Mouse (Mus musculus) cerebellum, adult 9-11 months (tissue): ENCODE results near the gene Psma6.
"Not testable (repeated sequence)": the region's sequence is repeated elsewhere in the genome, so short reads cannot be mapped to it uniquely, and the experiment has no call there.

Experiments used
- DNase-seq: peaks from one replicate; pipeline ENCODE4 v3.0.0; 2022

The Psma6 gene

DNA sequence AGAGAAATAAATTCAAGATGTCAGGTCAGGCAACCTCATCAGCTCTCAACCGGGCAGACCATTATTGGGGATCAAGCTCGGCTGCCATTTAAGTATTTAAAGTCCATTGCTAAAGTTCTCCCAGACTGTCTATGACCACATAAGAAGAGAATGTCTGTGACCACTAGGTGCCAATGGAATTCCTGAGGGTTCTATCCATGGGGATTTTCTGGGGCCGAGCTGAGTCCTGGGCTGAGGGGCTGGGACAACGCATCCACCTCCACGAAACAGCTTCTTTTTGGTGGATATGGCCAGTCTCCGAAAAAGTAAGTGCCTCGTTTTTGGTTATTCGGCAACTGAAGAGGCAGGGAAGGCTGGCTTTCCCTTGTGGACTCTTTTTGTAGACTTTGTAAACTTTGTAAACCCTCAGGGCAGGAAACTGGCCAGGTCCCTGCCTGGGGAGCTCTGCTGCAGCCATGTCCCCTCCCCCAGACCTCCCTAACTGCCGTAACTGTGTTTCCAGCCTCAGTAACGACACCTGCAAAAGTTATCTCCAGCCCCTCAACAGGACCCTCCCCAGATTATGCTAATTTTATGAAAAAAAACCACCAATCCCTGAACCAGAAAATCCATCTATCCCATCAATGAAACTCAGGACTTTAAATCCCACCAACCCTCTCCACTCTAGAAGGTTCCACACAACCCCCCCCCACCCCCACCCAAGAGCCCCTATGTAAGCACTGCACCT is at the start of gene Psma6:
Gene Psma6 (plus strand): TSS at position 200 of the 727 bp plus-strand sequence.
- DNase-seq: no peak

DNA sequence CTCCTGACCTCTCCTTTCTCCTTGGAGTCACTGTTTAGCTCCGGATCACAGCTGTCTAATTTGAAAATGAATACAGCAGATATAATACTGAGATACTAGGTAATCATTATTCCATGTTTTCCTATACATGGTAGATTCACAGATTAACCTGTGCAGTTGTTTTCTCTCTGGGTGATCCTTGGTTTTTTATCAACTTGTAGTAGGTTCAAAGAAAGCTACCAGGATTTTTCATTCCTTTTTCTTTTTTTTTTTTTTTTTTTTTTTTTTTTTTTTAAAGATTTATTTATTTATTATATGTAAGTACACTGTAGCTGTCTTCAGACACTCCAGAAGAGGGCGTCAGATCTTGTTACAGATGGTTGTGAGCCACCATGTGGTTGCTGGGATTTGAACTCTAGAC is 45.5 kb upstream of the Psma6 start:
- DNase-seq: not testable (repeated sequence)

DNA sequence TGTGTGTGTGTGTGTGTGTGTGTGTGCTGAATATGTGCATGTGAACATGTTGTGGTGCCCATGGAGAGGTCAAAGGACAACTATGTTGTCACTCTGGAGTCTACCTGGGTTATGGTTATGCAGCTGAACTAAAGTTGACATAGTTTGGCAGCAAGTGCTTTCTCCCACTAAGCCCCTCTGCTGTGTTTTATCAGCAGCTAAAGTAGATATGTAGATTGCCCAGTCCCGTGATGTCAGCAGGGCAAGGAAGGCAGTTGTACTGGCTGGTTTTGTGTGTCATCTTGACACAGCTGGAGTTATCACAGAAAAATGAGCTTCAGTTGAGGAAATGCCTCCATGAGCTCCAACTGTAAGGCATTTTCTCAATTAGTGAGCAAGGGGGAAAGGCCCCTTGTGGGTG is 41.0 kb upstream of the Psma6 start:
- not testable (repeated sequence) for DNase-seq

DNA sequence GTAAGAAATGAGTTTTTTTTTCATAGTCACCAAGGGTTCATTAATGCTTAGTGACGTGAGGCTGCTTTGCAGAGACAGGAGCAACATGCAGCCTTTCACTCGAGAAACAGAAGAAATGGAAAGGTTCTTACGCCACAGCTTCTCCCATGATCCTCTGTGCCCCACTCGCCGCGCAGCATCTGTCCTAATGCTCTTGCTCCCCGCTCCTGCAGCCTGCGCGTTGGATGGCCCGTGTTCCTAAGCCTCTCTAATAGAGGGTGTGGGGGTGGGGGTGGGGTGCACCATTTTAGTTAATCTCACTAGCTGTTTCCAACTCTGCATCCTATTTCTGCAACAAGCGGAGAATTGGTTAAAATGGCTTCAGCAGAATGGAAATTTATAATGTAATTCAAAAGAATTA is 40.0 kb upstream of the Psma6 start:
- no peak for DNase-seq

DNA sequence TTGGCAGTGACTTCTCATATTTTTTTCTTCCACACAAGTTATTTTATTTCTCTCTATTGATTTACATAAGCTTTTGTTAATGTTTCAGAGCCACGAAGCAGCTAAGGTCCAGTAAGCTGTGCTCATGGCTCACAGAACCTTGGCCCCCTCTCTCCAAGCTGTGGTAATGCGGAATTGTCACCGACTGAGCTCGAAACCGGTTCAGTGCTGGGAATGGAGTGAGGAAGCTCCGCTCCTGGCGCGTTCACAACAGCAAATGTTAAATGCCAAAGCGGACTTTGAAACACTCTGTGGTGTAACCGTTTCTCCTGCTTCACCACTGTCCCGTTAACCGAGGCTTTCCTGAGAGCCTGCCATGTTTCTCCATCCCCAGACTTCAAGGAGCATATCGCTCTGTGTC is 39.4 kb upstream of the Psma6 start:
- DNase-seq: no peak

DNA sequence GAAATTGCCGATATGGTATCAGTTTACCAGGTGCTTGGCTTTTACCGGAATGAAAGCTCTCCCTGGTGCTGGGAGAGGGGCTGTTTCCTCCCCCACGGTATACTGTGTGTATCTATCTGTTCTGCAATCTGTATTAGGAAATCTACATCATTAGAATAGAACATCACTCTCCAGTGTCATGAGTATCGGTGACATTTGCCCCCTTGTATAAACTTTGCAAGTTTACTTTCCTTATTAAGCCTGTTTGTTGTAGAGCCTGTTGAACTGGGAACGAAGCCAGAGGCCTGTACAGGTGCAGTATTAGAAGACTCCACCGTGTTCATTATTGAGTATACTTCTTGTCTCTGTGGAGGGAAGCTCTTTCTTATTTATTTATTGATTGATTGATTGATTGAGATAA is 30.6 kb upstream of the Psma6 start:
- no peak for DNase-seq

DNA sequence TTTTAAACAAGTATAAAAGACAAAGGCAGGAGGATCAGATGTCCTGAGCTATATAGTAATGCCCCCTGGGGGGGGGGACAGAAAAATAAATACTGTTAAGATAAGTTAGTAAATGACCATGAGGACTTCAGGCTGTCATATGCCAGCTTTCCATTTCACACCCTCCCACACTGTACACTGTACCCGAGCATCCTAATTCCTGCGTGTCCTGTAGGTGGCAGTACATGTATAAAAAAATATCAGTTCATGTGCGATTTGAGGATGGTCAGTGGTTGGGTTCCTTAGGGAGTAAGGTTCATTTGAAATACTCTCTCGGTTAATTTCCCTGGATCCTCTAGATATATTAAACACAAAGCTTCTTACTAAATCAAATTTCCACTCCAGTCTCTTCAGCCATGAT is 29.1 kb upstream of the Psma6 start:
- DNase-seq: peak; percentile 25

DNA sequence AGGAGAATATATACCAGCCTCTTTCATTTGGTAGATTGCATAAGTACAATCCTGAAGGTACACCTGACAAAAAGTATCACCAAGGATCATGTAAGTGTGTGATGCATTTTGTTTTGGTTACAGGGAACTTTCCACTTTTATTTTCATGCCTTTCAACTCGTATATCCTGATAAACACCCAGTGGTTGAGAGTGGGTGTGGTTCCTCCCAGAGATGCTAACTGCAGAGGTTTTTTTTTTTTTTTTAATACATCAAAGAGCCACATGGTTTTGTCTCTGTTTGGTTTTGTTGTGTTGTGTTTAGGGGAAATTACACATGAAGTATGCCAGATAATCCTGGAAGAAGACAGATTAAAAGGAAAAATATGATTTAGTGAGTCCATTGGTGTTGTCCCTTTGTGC is 26.7 kb upstream of the Psma6 start:
- no peak for DNase-seq

DNA sequence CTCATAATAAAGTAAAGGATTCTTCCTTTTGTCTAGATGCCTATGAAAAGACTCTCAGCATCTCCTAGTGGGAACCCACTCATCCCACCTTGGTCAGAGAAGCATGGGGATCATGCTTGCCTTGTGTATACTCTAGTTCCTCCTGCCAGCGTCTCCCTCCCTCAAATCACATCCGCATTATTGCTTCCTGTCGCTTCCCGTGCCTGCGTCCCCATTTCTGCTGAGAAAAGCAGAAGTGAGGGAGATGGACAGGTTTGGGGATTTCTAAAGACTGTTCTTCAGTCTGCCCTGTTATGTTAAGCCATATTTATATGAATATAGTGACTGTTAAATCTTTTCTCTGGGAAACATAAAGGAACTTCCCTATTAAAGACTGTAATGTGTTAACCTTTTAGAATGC is 23.1 kb upstream of the Psma6 start:
- DNase-seq: no peak

DNA sequence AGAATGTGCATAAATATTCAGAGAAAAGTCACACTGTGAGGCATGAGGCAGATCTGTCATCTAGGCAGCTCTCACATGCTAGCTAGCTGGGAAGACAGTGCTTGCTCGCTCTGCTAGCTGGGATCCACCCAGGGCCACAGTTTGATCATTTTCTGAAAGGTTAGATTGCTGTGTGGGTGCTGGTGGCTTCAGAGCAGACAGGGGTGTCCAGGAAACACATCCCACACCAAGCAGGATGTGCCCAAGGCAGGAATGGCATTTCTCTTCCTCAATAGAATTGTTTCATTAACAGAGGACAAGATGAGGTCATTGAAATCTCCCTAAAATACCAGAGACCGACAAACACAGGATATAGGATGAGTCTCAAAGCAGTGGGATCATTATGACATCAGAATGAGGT is 18.9 kb upstream of the Psma6 start:
- no peak for DNase-seq

DNA sequence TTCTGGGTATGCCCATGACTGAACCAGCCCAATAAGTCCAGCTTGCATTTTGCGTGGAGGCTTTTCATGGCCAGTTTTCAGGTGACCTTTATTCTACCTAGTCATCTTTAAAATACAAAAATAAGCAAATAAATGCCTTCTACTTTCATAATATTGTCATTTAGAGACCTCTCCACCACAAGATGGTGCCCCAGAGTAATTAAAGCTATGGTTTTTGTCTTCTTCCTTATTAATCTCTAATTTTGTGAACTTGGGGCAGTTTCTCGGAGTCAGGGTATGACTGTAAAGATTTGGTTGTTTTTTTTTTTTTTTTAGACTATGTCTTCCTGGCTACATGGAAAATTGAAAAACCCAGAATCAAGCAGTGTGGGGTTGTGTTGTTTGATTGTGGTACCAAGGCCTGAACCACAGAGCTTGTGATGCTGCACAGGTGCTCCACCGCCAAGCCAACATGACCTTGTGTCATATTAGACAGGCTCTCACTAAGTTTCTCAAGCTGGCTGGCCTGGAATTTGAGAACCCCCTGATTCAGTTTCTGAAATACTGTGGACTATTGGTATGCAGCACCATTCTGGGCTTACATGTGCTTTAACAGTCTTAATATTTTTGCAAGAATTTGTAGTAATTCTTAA is 11.5 kb upstream of the Psma6 start:
- no peak for DNase-seq

DNA sequence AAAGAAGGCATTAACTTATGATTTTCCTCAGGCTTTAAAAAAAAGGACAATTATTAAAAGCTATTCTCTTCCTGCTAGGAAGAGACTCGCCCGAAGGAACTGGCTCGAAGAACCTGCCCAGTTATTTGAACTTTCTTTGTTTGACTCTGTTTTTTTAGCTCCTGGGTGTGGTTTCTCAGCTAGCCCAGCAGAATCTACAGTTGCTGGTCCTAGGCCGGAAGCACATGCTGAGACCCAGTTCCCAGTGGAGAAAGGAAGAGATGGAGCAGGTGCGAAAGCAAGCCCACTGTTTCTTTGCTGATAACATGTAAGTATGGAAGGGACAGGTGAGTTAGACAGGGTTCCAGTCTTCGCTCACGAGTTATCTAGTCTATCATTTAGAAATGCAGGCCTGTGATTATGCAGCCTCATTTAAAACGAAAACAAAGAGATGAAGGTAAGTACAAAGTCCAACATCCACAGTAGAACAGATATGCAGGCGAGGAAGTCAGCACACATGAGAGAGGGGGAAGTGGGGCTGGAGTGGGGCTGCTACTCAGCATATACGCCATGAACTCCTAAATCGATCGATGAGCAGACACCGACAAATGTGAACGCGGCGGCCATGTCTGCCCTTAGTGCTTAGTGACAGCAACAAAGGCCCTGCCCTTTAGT is 6.9 kb upstream of the Psma6 start:
- DNase-seq: no peak

DNA sequence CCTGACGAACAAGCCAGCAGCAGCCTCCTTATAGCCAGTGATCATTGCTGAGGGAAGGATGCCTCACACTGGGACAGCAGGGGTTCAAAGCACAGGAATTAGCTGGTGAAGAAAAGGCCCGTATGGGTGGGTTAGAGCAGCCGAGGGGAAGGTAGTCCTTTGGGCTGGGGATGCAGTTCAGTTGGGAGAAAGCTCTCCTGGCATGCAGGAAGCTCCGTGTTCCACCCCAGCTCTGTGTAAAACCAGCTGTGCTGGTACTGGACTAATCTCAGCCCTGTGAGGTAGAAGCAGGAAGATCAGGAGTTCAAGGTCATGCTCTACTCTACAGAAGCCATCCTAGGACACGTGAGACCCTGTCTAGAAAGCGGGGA is 6.4 kb upstream of the Psma6 start:
- no peak for DNase-seq

DNA sequence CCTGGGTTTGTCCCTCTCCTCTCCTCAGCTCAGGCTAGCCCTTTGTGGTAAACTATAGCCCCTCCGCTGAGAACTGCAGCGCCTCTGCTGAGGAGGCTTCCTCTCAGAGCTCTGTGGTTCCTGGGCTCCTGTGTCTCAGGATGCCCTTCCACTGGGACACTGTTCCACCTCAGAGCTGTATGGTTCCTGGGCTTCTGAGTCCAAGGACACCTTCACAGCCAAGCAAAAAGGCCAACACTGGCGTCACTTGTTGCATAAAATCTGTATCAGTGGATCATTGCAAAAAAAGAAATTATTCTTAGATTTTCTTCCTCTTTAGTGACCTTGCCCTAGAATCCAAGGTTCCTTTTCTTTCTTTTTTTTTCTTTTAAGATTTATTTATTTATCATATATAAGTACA is 804 bp downstream of the Psma6 start:
- no peak for DNase-seq

DNA sequence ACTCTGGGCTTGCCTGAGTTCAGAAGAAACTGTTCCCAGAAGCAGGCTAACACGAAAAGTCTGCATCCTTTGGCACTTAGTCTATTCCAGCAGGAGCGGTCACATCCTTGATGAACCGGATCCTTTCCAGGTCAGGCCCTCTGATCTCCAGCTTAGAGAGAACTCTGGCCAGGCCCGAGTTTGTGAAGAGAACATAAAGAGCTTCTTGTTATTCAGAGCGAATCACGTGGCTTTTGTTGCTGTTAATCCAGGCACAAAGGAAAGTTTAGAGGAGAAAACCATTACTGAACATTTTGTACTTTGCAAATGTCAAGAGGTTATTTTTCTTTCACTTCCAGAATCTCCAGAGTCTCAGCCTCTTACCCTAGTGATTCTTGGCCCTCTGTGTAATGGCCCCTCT is 1.9 kb downstream of the Psma6 start:
- no peak for DNase-seq

DNA sequence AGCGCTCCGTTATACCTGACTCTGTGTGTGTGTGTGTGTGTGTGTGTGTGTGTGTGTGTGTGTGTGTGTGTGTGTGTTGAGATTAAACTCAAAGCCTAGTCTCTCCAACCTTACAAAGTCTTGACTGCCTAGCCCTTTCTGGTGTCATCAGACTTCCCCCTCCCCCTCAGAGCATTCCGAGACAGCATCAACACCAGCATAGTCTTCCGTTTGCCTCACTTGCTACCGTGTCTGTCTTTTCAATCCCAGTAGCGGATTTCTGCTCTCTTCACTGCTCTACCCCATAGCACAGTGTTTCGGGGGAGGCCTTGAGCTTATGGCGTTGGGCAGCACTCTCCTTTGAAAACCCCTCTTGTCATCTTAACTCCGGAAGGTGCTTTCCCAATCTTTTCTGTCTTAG is 2.4 kb downstream of the Psma6 start:
- DNase-seq: no peak

DNA sequence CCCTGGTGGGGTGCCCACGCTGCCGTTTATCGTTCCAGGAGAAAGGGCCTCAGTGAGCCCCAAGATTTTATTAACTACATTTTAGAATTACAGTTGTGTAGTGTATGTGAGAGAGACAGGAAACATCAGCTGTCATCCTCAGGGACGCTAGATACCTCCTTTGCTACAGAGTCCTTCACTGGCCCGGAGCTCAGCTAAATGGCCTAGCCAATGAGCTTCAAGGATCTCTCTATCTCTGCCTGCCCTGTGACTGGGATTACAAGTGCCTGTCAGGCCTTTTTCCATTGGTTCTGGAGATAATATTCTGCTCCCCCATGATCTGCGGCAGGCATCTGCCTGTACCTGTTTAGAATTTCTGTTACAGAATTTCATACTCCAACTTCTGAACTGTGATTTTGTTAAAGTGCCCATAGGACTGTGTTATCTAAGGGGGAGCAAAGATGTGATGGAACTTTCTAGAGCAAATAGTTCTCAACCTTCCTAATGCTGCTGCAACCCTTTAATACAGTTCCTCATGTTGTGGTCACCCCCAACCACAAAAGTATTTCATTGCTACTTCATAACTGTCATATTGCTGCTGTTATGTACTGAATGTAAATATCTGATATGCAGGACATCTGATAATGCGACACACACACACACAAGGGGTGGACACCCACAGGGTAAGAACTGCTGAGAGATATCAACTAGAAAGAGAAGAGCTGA is 3.2 kb downstream of the Psma6 start:
- DNase-seq: no peak

DNA sequence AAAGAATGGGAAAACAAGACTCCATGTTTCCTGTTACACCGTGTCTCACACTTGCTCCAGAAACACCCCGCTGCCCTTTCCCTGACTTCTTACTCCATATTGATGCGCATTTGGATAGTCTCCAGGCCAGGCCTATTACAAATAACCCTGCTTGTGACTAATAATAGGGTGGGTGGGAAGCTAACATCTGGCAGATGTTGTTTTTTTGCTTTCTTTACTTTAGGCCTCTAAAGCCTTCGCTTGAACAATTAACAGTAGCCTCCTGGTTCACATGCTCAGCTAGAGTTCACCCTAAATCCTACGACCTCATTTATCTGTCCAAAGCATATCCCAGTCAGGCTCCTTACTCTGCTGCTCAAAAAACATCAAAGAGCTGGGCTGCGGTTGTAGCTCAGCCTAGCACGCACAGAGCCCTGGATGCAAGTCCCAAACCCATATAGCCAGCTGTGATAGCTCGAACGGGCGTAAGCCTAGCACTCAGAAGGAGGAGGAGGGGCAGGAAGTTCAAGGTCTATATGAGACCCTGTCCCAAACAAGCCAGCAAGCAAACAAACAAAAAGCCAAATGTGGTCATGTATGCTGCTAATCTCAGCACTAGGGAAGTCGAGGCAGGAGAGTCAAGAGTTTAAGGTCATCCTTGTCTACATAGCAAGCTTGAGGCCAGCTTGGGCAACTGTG is 3.9 kb downstream of the Psma6 start:
- DNase-seq: no peak

DNA sequence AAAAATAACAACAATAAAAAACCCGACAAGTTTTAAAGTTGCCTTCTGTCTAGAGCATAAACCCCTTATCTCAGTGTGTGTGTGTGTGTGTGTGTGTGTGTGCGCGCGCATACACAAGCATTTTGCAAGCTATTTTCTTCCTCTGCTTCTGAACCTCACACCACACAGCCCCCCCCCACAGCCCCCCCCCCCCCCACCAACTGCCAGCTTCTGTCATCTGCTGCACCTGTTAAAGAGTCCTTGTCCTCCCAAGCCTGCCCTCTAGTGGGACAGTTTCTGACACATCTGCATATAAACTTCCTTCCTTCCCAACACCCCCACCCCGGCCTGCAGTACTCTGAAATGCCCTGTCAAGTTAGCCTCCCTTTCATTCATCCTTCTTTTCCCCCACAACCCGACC is 4.5 kb downstream of the Psma6 start:
- DNase-seq: no peak

DNA sequence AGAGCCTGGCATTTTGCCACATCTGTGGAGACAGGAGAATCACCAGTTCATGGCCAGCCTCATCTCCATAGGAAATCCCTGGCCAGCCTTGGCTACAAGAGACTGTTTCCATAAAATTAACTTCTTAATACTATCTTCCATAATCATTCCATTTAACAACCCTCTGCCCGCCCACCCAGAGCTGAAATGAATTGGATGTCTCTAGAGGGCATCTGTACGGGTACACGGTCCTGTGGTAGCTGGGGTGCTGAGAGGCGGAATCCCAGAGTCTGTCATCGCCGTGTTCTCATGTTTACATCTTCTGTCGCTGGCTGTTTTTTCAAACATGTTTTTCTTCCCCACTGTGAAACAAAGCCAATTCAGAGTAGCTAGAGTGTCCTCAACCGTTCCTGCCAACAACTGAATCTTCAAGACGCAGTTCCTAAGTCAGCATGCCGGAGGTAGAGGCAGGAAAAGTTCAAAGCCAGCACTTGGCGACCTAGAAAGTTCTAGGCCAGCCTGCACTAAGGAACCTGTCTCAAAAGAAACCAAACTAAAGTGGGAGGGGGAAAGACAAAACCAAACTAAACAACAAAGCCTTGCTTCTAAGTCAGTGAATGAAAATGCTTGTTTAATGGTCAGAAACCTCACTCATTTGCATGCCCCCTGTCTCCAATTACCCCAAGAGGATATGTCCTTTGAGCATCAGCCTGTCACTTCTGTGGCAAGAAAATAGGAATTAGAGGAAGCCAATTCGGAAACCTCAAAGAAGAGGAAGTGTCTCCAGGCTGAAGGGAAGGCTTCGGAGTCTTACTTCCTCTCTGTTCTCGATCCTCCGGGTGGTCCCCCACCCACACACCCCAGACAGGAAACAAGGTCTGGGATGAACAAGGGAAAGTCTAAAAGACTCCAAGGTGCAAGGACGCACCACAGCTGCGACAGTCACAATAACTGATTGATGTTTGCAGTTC is 5.4 kb downstream of the Psma6 start:
- no peak for DNase-seq

DNA sequence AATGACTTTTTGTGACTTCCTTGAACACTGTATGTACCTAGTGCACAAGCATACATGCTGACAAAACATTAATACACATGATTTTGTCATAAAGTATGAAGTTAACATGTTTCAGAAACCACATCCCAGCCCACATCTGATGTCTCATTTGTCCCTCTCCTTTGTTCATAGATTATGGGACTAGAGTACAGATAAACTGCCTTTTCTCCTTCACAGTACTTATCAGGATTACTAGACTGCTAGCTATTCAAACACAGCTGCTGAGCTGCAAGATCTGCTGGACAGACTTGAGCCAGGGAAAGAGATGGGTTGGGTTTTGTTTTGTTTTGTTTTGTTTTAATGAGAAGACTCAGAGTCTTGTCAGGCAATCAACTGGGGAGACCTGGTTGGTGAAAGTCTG is 8.1 kb downstream of the Psma6 start:
- no peak for DNase-seq
